ENCODE assay signal across 10 mouse cellular contexts in genomic region chr1:119197415-119197700, GRCm38 (mm10).
DNase-seq lines count a peak whose midpoint lies in the region; ATAC-seq lines count a peak whose summit lies in the region.
"Had no signal": no experiment of that assay in that cellular context is flagged by ENCODE, and none has a peak within 500 bp of the region (broad histone marks: within the 10 kb centered on the region; RNA-seq: fewer than 3 reads in every experiment).

No protein-coding gene starts in this region.

- H3K4me2 ChIP-seq in stomach, embryonic 14.5 days (replicated peaks; ENCODE audit: low read depth, low read length) = no peak overlapping the region
- H3K4me2 ChIP-seq: forebrain, embryonic 13.5 days had no signal

- peak; percentile 48 for DNase-seq in testis, postnatal 14 days (ENCODE audit: low spot score)
- DNase-seq in testis, postnatal 10 days (ENCODE audit: low spot score) = no peak
- DNase-seq in heart, embryonic 10.5 days (ENCODE audit: low spot score) = no peak
- DNase-seq in kidney, adult 18-20 months = peak; percentile 58
- no peak for DNase-seq in lung, postnatal 36 days
- DNase-seq in frontal cortex, postnatal 36 days (ENCODE audit: low spot score in 2 of 2) = no peak
- DNase-seq: cerebellum, adult 9-10 months had no signal

- no peaks in the 10 kb centered on the region for H3K9me3 ChIP-seq in heart, embryonic 10.5 days
- no peaks in the 10 kb centered on the region for H3K9me3 ChIP-seq in stomach, embryonic 14.5 days (ENCODE audit: control insufficient read depth, low read depth, low read length)
- H3K9me3 ChIP-seq: forebrain, embryonic 13.5 days had no signal

- no peak overlapping the region for H3K4me3 ChIP-seq in heart, embryonic 10.5 days
- H3K4me3 ChIP-seq in stomach, embryonic 14.5 days (ENCODE audit: low read depth, low read length) = no peak overlapping the region
- H3K4me3 ChIP-seq: forebrain, embryonic 13.5 days had no signal

- no peaks in the 10 kb centered on the region for H3K36me3 ChIP-seq in heart, embryonic 10.5 days
- no peaks in the 10 kb centered on the region for H3K36me3 ChIP-seq in stomach, embryonic 14.5 days (ENCODE audit: control insufficient read depth, insufficient read depth, low read length)

- 0 out of 2 replicates have a peak overlapping the region, but pooled peaks have one; percentile 82 for H3K27ac ChIP-seq in heart, embryonic 10.5 days
- no peak overlapping the region for H3K27ac ChIP-seq in stomach, embryonic 14.5 days (ENCODE audit: low read length)
- H3K27ac ChIP-seq: forebrain, embryonic 13.5 days had no signal

- peaks cover 40% of the 10 kb centered on the region for H3K4me1 ChIP-seq in heart, embryonic 10.5 days
- peaks cover 2% of the 10 kb centered on the region; the same call in 1 of the 2 replicates for H3K4me1 ChIP-seq in stomach, embryonic 14.5 days (ENCODE audit: control insufficient read depth, insufficient read depth, low read length)

- peak; percentile 24; the same call in 1 of the 2 replicates for ATAC-seq in stomach, embryonic 14.5 days (ENCODE audit: insufficient number of reproducible peaks, insufficient read depth, low FRiP score, low read depth)
- ATAC-seq in inflammation-experienced regulatory T-cells, adult 6 months = no peak
- ATAC-seq: forebrain, embryonic 13.5 days had no signal

- 26% methylated on average over 7 of the region's 7 CpGs for WGBS in heart, embryonic 10.5 days
- 39% methylated on average over 7 of the region's 7 CpGs for WGBS in stomach, embryonic 14.5 days

- no peaks in the 10 kb centered on the region for H3K27me3 ChIP-seq in heart, embryonic 10.5 days (ENCODE audit: insufficient read depth, poor library complexity, severe bottlenecking)
- no peaks in the 10 kb centered on the region for H3K27me3 ChIP-seq in stomach, embryonic 14.5 days (ENCODE audit: control insufficient read depth, insufficient read depth, low read length)
- H3K27me3 ChIP-seq: forebrain, embryonic 13.5 days had no signal

- no peak overlapping the region for H3K9ac ChIP-seq in stomach, embryonic 14.5 days (replicated peaks; ENCODE audit: low read depth, low read length)
- H3K9ac ChIP-seq: forebrain, embryonic 13.5 days had no signal

Comparison
In these comparisons a context has a peak if more than half of its experiments do, and no peak if none do; other contexts are left out.
1. DNase-seq: peak in testis, postnatal 14 days (single experiment) and kidney, adult 18-20 months (single experiment); none in testis, postnatal 10 days (single experiment), heart, embryonic 10.5 days (single experiment), lung, postnatal 36 days (single experiment) and frontal cortex, postnatal 36 days (0 of 2).